Mouse (Mus musculus): ENCODE data around the gene Daglb. TPM values are rescaled to one million over a fixed set of nuclear protein-coding genes. Genes with fewer than 3 reads are reported as not detected.

Gene Daglb
- polyA plus RNA-seq, 1 experiment from 2014 or later: 17.5 TPM

GRCm38 (mm10) chr5:143555233-143555632 lies 90.8 kb downstream of the Daglb start:
- no peak for ATAC-seq
- WGBS: 81% methylated on average over 6 of the region's 6 CpGs
- H3K27ac ChIP-seq: no peak overlapping the region
- no peaks in the 10 kb centered on the region for H3K9me3 ChIP-seq
- no peak overlapping the region for H3K4me2 ChIP-seq (replicated peaks)
- H3K4me3 ChIP-seq (replicated peaks): no peak overlapping the region
- H3K36me3 ChIP-seq: peaks cover 14% of the 10 kb centered on the region
- H3K9ac ChIP-seq (replicated peaks): no peak overlapping the region
- H3K27me3 ChIP-seq: no peaks in the 10 kb centered on the region
- peaks cover 26% of the 10 kb centered on the region for H3K4me1 ChIP-seq (replicated peaks)

Other genes starting within 250 kb of the Daglb start
- not detected in 2 replicates for gene Spdye4a, start 237.7 kb upstream of the Daglb start, polyA plus RNA-seq (2015; fragmentation: Nextera tagmentation; extraction: Ambion mirVana)
- 24.3 and 25.1 TPM in 2 replicates for gene Zfp12, start 229.4 kb upstream of the Daglb start, polyA plus RNA-seq (2015; fragmentation: Nextera tagmentation; extraction: Ambion mirVana)
- gene Zfp316, start 194.6 kb upstream of the Daglb start, polyA plus RNA-seq (2015; fragmentation: Nextera tagmentation; extraction: Ambion mirVana): 8.2 and 12.1 TPM in 2 replicates
- gene Zfp853, start 171.0 kb upstream of the Daglb start, polyA plus RNA-seq (2015; fragmentation: Nextera tagmentation; extraction: Ambion mirVana): 0.05 and 0.06 TPM in 2 replicates
- gene E130309D02Rik, start 149.2 kb upstream of the Daglb start, polyA plus RNA-seq (2015; fragmentation: Nextera tagmentation; extraction: Ambion mirVana): 38.5 and 43.4 TPM in 2 replicates
- gene Zdhhc4, start 135.3 kb upstream of the Daglb start, polyA plus RNA-seq (2015; fragmentation: Nextera tagmentation; extraction: Ambion mirVana): 77.1 and 83.8 TPM in 2 replicates
- 0.19 and 0.36 TPM in 2 replicates for gene Grid2ip, start 107.2 kb upstream of the Daglb start, polyA plus RNA-seq (2015; fragmentation: Nextera tagmentation; extraction: Ambion mirVana)
- gene Kdelr2, start 60.7 kb upstream of the Daglb start, polyA plus RNA-seq (2015; fragmentation: Nextera tagmentation; extraction: Ambion mirVana): 138 and 141 TPM in 2 replicates
- 334 and 373 TPM in 2 replicates for gene Rac1, start 63.5 kb downstream of the Daglb start, polyA plus RNA-seq (2015; fragmentation: Nextera tagmentation; extraction: Ambion mirVana)
- 29.2 and 31.5 TPM in 2 replicates for gene Cyth3, start 157.9 kb downstream of the Daglb start, polyA plus RNA-seq (2015; fragmentation: Nextera tagmentation; extraction: Ambion mirVana)